ENCODE assay signal across 8 mouse cellular contexts in the genomic region with DNA sequence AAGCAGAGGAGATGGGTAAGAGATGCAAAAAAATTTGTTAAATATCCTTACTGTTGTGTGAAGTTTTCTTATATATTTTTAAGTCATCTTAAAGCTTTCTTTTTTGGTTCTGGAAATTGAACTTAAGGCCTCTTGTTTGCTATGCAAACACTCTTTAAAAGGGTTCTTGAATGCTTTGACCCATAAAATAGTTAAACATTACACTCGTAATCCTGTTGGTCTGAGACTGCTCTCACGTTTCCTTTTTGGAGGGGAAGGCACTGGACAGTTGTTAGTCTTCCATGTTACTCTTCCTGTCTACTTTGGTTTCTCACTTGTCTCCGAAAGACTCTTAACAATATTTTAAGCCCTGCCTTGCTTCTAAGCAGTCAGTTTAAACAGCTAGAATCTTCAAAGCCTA. TPM values are rescaled to one million over a fixed set of nuclear protein-coding genes. Genes with fewer than 3 reads are reported as not detected.
DNase-seq lines count a peak whose midpoint lies in the region; ATAC-seq and TF ChIP-seq lines count a peak whose summit lies in the region.

No protein-coding gene starts in this region.

- no peak for TF ChIP-seq CTCF in liver, embryonic 14.5 days (IDR thresholded peaks at IDR 0.05; ENCODE audit: low read depth)

- DNase-seq in heart, adult 9 months (ENCODE audit: low spot score in 2 of 2) = no peak
- peak; percentile 21 for DNase-seq in 416B (ENCODE audit: low read depth)
- DNase-seq in liver, embryonic 14.5 days (ENCODE audit: low read depth in 3 of 3, low spot score in 3 of 3) = no peak
- no peak for DNase-seq in layer of hippocampus, adult 18-20 months (ENCODE audit: low spot score in 2 of 2)
- DNase-seq in adrenal gland, postnatal 10 days = no peak
- no peak for DNase-seq in right cerebral cortex, postnatal 4 days

- no peaks in the 10 kb centered on the region for H3K9me3 ChIP-seq in heart, embryonic 12.5 days (replicated peaks)
- no peaks in the 10 kb centered on the region for H3K9me3 ChIP-seq in hindbrain, embryonic 12.5 days (replicated peaks)
- H3K9me3 ChIP-seq in liver, embryonic 14.5 days (ENCODE audit: control insufficient read depth, low read length) = no peaks in the 10 kb centered on the region

- no peak overlapping the region; the same call in 1 of the 2 replicates for H3K4me3 ChIP-seq in heart, embryonic 12.5 days
- H3K4me3 ChIP-seq in hindbrain, embryonic 12.5 days = no peak overlapping the region
- no peak overlapping the region for H3K4me3 ChIP-seq in liver, embryonic 14.5 days (ENCODE audit: insufficient read depth in 1 of 2, low read depth in 2 of 2, low read length in 2 of 2)

- no peaks in the 10 kb centered on the region for H3K27me3 ChIP-seq in heart, embryonic 12.5 days (replicated peaks)
- H3K27me3 ChIP-seq in hindbrain, embryonic 12.5 days = no peaks in the 10 kb centered on the region
- H3K27me3 ChIP-seq in liver, embryonic 14.5 days (ENCODE audit: control insufficient read depth, insufficient read depth, low read length) = no peaks in the 10 kb centered on the region

- peaks cover 6% of the 10 kb centered on the region for H3K4me1 ChIP-seq in heart, embryonic 12.5 days (replicated peaks)
- peaks cover 15% of the 10 kb centered on the region for H3K4me1 ChIP-seq in hindbrain, embryonic 12.5 days
- H3K4me1 ChIP-seq in liver, embryonic 14.5 days (replicated peaks; ENCODE audit: control insufficient read depth in 2 of 2, insufficient read depth in 2 of 2, low read length in 1 of 2) = peaks cover 8 to 10% of the 10 kb centered on the region in 2 experiments; a peak in 3 of 4 replicates

- 0 out of 2 replicates have a peak overlapping the region, but pooled peaks have one; percentile 30 for H3K9ac ChIP-seq in heart, embryonic 12.5 days
- H3K9ac ChIP-seq in hindbrain, embryonic 12.5 days = no peak overlapping the region
- no peak overlapping the region for H3K9ac ChIP-seq in liver, embryonic 14.5 days (replicated peaks)

- 44% methylated on average over 3 of the region's 3 CpGs for WGBS in heart, embryonic 12.5 days
- 34% methylated on average over 3 of the region's 3 CpGs for WGBS in hindbrain, embryonic 12.5 days
- WGBS in liver, embryonic 14.5 days (ENCODE audit: insufficient replicate concordance) = 41% methylated on average over 3 of the region's 3 CpGs

- no peak for TF ChIP-seq EP300 in liver, embryonic 14.5 days (IDR thresholded peaks at IDR 0.05; ENCODE audit: low read depth)

- ATAC-seq in heart, embryonic 12.5 days (ENCODE audit: insufficient number of reproducible peaks, low FRiP score) = no peak
- no peak for ATAC-seq in hindbrain, embryonic 12.5 days (ENCODE audit: low FRiP score)
- no peak for ATAC-seq in liver, embryonic 14.5 days (ENCODE audit: insufficient read depth)

- H3K27ac ChIP-seq in heart, embryonic 12.5 days (ENCODE audit: poor library complexity, severe bottlenecking) = no peak overlapping the region
- H3K27ac ChIP-seq in hindbrain, embryonic 12.5 days = no peak overlapping the region
- H3K27ac ChIP-seq in liver, embryonic 14.5 days = no peak overlapping the region

- peak overlapping the region; percentile 41; the same call in 1 of the 2 replicates for H3K4me2 ChIP-seq in heart, embryonic 12.5 days
- H3K4me2 ChIP-seq in hindbrain, embryonic 12.5 days (replicated peaks) = peak overlapping the region; percentile 70
- peak overlapping the region; percentile 79; the same call in 1 of the 2 replicates for H3K4me2 ChIP-seq in liver, embryonic 14.5 days (ENCODE audit: low read depth)

- H3K36me3 ChIP-seq in heart, embryonic 12.5 days = peaks cover 17% of the 10 kb centered on the region
- H3K36me3 ChIP-seq in hindbrain, embryonic 12.5 days = peaks cover 10% of the 10 kb centered on the region; the same call in 1 of the 2 replicates
- H3K36me3 ChIP-seq in liver, embryonic 14.5 days (replicated peaks; ENCODE audit: control insufficient read depth, insufficient read depth, low read depth) = 0 out of 2 replicates have a peak, but pooled peaks cover 2% of the 10 kb centered on the region

RNA-seq across cellular contexts. Expression of gene Cept1, which starts 1.4 kb away (rescaled TPM):
- 32.4 and 32.9 TPM in 2 replicates for polyA plus RNA-seq in heart, embryonic 12.5 days (2016; fragmentation: Nextera tagmentation; extraction: Ambion mirVana)
- 36.7 and 40.7 TPM in 2 replicates for polyA plus RNA-seq in hindbrain, embryonic 12.5 days (2016; fragmentation: Nextera tagmentation; extraction: Ambion mirVana)
- 10.1 and 10.8 TPM in 2 replicates for polyA plus RNA-seq in liver, embryonic 14.5 days (2012; rRNA removed)
- polyA plus RNA-seq in liver, embryonic 14.5 days (2014; fragmentation: Nextera tagmentation; extraction: Ambion mirVana) = 27.1 and 27.6 TPM in 2 replicates
- 10 to 100 TPM; 45.5 to 45.9 TPM for total RNA-seq in layer of hippocampus, adult 18-20 months (2021)
- total RNA-seq in adrenal gland, postnatal 10 days (2021) = 10 to 100 TPM; 37.7 to 38.8 TPM

RNA-seq across cellular contexts. Expression of gene Dram2, which starts 1.4 kb away (rescaled TPM):
- polyA plus RNA-seq in heart, embryonic 12.5 days (2016; fragmentation: Nextera tagmentation; extraction: Ambion mirVana) = 57.6 and 59.4 TPM in 2 replicates
- 49.1 and 50.2 TPM in 2 replicates for polyA plus RNA-seq in hindbrain, embryonic 12.5 days (2016; fragmentation: Nextera tagmentation; extraction: Ambion mirVana)
- 14.3 and 15.8 TPM in 2 replicates for polyA plus RNA-seq in liver, embryonic 14.5 days (2012; rRNA removed)
- 28.3 and 29.9 TPM in 2 replicates for polyA plus RNA-seq in liver, embryonic 14.5 days (2014; fragmentation: Nextera tagmentation; extraction: Ambion mirVana)
- total RNA-seq in layer of hippocampus, adult 18-20 months (2021) = 10 to 100 TPM; 29.5 to 29.8 TPM
- 100 to 1,000 TPM in 1 of 2 experiments, 10 to 100 TPM in 1; 95.2 to 101 TPM for total RNA-seq in adrenal gland, postnatal 10 days (2021)
